Mouse (Mus musculus) heart, postnatal 0 days (tissue): ENCODE results near the gene Magi1. TPM values are rescaled to one million over a fixed set of nuclear protein-coding genes. Genes with fewer than 3 reads are reported as not detected.
"Not testable (repeated sequence)": the region's sequence is repeated elsewhere in the genome, so short reads cannot be mapped to it uniquely, and the experiment has no call there.

Experiments
- ATAC-seq: fragments of 200-750 bp; cut with Nextera tagmentation; 2 replicates; pipeline ENCODE4 v1.8.0; 2017; ENCODE audit warnings: low read depth, moderate number of reproducible peaks, moderate library complexity; ENCODE audit not compliant: insufficient read depth
- DNase-seq: peaks from one replicate; pipeline ENCODE4 v3.0.0-alpha.2; 2016; ENCODE audit warnings: low spot score
- H3K27ac ChIP-seq: fragments of 300-500 bp; sonication (generic); 2 replicates; pipeline ENCODE4 v1.5.1; 2014; ENCODE audit warnings: low read depth, mild to moderate bottlenecking
- H3K27me3 ChIP-seq: fragments of 300-500 bp; sonication (generic); 2 replicates; pipeline ENCODE4 v1.6.1; 2014; ENCODE audit warnings: low read length, mixed read lengths; ENCODE audit not compliant: control insufficient read depth, insufficient read depth
- H3K36me3 ChIP-seq: fragments of 300-500 bp; sonication (generic); replicated peaks from 2 replicates; pipeline ENCODE4 v1.6.1; 2014; ENCODE audit warnings: low read length, mixed read lengths; ENCODE audit not compliant: control insufficient read depth, insufficient read depth
- H3K4me1 ChIP-seq: fragments of 300-500 bp; sonication (generic); 2 replicates; pipeline ENCODE4 v1.6.1; 2014; ENCODE audit warnings: antibody characterized with exemption; ENCODE audit not compliant: control insufficient read depth, insufficient read depth
- H3K4me2 ChIP-seq: fragments of 300-500 bp; sonication (generic); 2 replicates; pipeline ENCODE4 v1.6.1; 2014; ENCODE audit warnings: low read depth, mild to moderate bottlenecking, low read length, moderate library complexity
- H3K4me3 ChIP-seq: fragments of 300-500 bp; sonication (generic); 2 replicates; pipeline ENCODE4 v1.5.1; 2014; ENCODE audit warnings: low read depth, low read length
- H3K9ac ChIP-seq: fragments of 300-500 bp; sonication (generic); replicated peaks from 2 replicates; pipeline ENCODE4 v1.6.1; 2014; ENCODE audit warnings: low read depth, low read length, mixed read lengths
- H3K9me3 ChIP-seq: fragments of 300-500 bp; sonication (generic); replicated peaks from 2 replicates; pipeline ENCODE4 v1.6.1; 2016; ENCODE audit warnings: low read length; ENCODE audit not compliant: control insufficient read depth
- CTCF ChIP-seq: IDR thresholded peaks from 2 replicates; pipeline ENCODE4 v1.5.1; 2016; ENCODE audit warnings: antibody characterized with exemption, control low read depth, low read depth
- EP300 ChIP-seq: IDR thresholded peaks from 2 replicates; pipeline ENCODE4 v1.6.1; 2016; ENCODE audit warnings: antibody characterized with exemption, low read depth
- WGBS: fragments of 180-500 bp; shearing (Covaris S2); extraction: QIAGEN DNeasy Blood & Tissue Kit; methylation state at CpG from one replicate; pipeline ENCODE4 v1.1.7; 2014; 5-methylcytosine and 5-hydroxymethylcytosine counted together
- polyA plus RNA-seq: library from polyadenylated mRNA; unstranded; fragments of >200 nt; fragmentation: Nextera tagmentation; extraction: Ambion mirVana; gene quantifications from 2 replicates; pipeline ENCODE4 v1.2.1, GENCODE M21; 2015
- total RNA-seq: library from RNA; depleted of rRNA; stranded (reverse); fragments of >200 nt; gene quantifications from 2 replicates; pipeline ENCODE4 v1.2.3, GENCODE M21; 2014; ENCODE audit warnings: low replicate concordance

Gene Magi1
- total and polyA plus RNA-seq, 2 experiments from 2014 or later, result 4.6 to 15.3 TPM

DNA sequence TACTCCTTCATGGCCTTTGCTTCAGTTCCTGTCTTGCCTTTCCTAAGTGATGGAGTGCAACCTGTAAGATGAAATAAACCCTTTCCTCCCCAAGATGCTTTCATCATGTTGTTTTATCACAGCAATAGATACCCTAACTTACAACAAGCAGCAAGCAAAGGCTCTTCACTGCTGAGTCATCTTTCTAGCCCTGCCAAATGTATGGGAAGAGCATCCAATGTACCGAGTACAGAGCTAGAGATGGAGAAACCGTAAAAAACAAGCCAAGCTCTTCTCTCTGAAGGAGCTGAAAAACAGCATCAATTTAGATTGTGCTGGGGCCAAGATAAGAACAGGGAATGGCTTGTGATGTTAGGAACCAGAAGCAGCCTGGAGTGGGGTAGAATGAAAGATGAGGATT, 270.0 kb downstream of the Magi1 start:
- Histone ChIP-seq H3K4me3 (no peak overlapping the region), H3K9ac (no peak overlapping the region), H3K9me3 (no peaks in the 10 kb centered on the region), H3K27ac (no peak overlapping the region), H3K27me3 (no peaks in the 10 kb centered on the region), H3K36me3 (no peaks in the 10 kb centered on the region), H3K4me1 (no peaks in the 10 kb centered on the region), H3K4me2 (no peak overlapping the region)
- DNase-seq (no peak), ATAC-seq (no peak)
- no peak for TF ChIP-seq EP300
- TF ChIP-seq CTCF, result no peak
- WGBS, result 67% methylated on average over 2 of the region's 2 CpGs

DNA sequence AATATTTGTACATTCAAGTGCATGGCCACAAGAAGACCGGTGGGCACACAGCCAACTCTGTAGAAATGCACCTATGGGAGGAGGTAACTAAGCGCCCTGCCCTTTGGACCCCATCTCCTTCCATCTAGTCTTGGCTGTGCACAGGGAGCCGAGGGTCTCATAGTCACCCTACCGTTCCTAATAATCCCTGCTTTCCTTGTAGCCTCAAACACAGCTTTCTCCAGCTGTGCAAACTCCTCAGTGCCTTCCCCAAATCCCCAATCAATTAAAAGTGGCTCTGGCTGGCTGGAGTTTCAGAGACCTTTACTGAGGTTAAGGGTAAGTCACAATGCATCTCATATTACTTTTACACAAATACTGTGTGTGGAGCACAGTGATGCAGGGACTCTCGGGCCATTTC, 271.8 kb downstream of the Magi1 start:
- DNase-seq, result no peak
- no peak overlapping the region for H3K9ac ChIP-seq
- H3K4me1 ChIP-seq, result no peaks in the 10 kb centered on the region
- no peaks in the 10 kb centered on the region for H3K27me3 ChIP-seq
- no peak overlapping the region for H3K4me2 ChIP-seq
- 72% methylated on average over 5 of the region's 5 CpGs for WGBS
- no peaks in the 10 kb centered on the region for H3K36me3 ChIP-seq
- no peaks in the 10 kb centered on the region for H3K9me3 ChIP-seq
- no peak overlapping the region for H3K4me3 ChIP-seq
- H3K27ac ChIP-seq, result no peak overlapping the region
- no peak for TF ChIP-seq CTCF
- TF ChIP-seq EP300, result no peak
- ATAC-seq, result no peak

DNA sequence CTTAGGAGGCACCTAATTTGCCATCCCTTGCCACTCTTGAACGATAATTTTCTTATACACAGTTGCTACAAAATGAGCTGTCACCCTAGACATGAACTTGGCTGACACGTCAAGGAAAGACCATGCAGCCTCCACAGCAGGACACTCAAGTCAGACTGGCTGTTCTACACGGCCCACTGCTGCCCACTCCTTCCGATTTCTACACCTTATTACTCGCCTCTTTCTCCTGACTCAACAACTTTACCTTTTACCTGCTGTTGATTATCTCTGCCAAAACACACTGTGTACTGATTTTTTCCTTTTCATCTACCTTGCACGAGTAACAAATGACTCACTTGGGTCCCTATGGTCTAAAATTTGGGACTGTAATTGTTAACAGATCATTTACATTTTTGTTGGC, 272.2 kb downstream of the Magi1 start:
- no peak for TF ChIP-seq CTCF
- TF ChIP-seq EP300, result no peak
- DNase-seq (no peak), ATAC-seq (no peak)
- no peaks in the 10 kb centered on the region for H3K27me3 ChIP-seq
- H3K27ac ChIP-seq, result no peak overlapping the region
- H3K4me2 ChIP-seq, result no peak overlapping the region
- H3K4me3 ChIP-seq, result no peak overlapping the region
- no peaks in the 10 kb centered on the region for H3K4me1 ChIP-seq
- no peaks in the 10 kb centered on the region for H3K9me3 ChIP-seq
- no peaks in the 10 kb centered on the region for H3K36me3 ChIP-seq
- H3K9ac ChIP-seq, result no peak overlapping the region
- 81% methylated on average over 6 of the region's 6 CpGs for WGBS

DNA sequence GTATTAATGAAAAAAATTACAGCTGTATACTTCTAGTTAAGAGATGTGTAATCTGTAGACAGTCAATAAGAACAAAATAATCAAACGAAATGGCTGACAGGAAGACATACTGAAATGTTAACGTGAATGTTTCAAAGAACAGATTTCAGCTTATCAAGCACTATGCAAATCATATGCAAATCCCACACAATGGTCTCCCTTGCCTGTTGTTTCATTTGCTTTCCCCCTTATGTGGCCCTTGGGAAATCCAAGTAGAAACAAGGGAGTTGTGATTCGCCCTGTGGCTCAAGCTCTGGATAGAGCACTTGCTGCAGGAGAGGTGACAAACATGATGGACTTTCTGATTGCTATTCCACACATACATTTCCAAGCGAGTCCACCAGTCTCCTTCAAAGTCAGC, 275.1 kb downstream of the Magi1 start:
- no peak overlapping the region for H3K27ac ChIP-seq
- no peaks in the 10 kb centered on the region for H3K27me3 ChIP-seq
- TF ChIP-seq EP300 (no peak), CTCF (no peak)
- no peak overlapping the region for H3K4me2 ChIP-seq
- 77% methylated on average over 4 of the region's 4 CpGs for WGBS
- no peak overlapping the region for H3K9ac ChIP-seq
- H3K36me3 ChIP-seq, result no peaks in the 10 kb centered on the region
- H3K4me3 ChIP-seq, result no peak overlapping the region
- ATAC-seq (no peak), DNase-seq (no peak)
- H3K9me3 ChIP-seq, result no peaks in the 10 kb centered on the region
- H3K4me1 ChIP-seq, result no peaks in the 10 kb centered on the region

DNA sequence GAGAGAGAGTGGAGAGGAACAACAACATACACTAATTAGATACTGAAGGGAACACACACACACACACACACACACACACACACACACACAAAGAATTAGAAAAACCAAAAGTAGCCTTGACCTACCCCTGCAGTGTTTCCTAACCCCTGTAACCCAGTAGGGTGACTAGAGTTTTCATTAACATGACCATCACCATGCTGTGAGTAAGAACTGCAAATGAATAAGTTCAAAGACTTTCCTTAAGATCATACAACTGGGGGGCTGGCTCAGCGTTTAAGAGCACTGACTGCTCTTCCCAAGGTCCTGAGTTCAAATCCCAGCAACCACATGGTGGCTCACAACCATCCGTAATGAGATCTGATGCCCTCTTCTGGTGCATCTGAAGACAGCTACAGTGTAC, 280.1 kb downstream of the Magi1 start:
- H3K36me3 ChIP-seq, H3K4me2 ChIP-seq, H3K4me3 ChIP-seq, H3K9ac ChIP-seq, H3K27me3 ChIP-seq, ATAC-seq, H3K4me1 ChIP-seq, H3K9me3 ChIP-seq, DNase-seq, H3K27ac ChIP-seq: not testable (repeated sequence)
- WGBS, result 80% methylated on average over 2 of the region's 2 CpGs

DNA sequence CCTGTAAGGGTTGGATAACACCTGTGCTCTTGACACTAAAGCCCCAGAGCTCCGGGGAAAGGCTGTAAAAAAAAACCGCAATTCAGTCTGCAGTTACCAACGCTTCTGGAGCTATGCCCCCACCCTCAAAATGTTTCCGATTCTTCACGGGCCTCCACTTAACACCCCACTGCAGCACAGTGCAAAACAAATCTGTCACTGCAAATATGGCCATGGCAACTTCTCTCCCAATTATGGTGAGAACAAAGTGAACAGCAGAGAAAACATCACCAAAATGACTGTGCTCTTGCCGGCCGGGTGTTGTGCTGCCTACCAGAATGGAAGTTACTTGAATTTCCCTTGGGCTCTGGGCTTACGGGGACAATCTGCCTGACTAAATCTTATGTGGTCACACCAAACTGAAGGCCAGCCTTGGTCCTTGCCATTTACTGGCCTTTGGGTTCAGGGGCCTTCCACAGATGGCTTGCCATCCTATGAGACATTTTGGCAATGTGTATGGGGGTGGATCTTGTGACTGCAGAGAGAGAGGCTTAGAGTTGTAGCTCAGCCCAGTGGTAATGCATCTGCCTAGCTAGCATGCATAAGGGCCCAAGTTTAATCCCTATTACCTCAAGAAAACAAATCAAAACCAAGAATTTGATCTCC, 286.8 kb downstream of the Magi1 start:
- H3K27ac ChIP-seq, result no peak overlapping the region
- ATAC-seq, result no peak
- H3K36me3 ChIP-seq, result no peaks in the 10 kb centered on the region
- H3K27me3 ChIP-seq, result no peaks in the 10 kb centered on the region
- H3K9ac ChIP-seq, result no peak overlapping the region
- TF ChIP-seq EP300, result no peak
- no peak overlapping the region for H3K4me2 ChIP-seq
- H3K4me3 ChIP-seq, result no peak overlapping the region
- no peaks in the 10 kb centered on the region for H3K9me3 ChIP-seq
- 81% methylated on average over 8 of the region's 8 CpGs for WGBS
- no peaks in the 10 kb centered on the region for H3K4me1 ChIP-seq
- DNase-seq, result no peak
